Mouse (Mus musculus): ENCODE results near the gene Pou3f3.

GRCm38 (mm10) chr1:42718549-42718948, 23.0 kb downstream of the Pou3f3 start:
- TF ChIP-seq TAL1 (IDR thresholded peaks at IDR 0.05; ENCODE audit: low read length) = no peak
- TF ChIP-seq GATA1 (IDR thresholded peaks at IDR 0.05; ENCODE audit: low read length) = no peak
